Mouse (Mus musculus) layer of hippocampus, postnatal 10 days (tissue): ENCODE measurements around the gene Ccl17. TPM values are rescaled to one million over a fixed set of nuclear protein-coding genes. Genes with fewer than 3 reads are reported as not detected.

Experiments
- DNase-seq, 2 experiments: peaks; one replicate each; pipeline ENCODE4 v3.0.0; 2021; ENCODE audit warnings: low spot score in 2 of 2
- total RNA-seq, 2 experiments: library from RNA; stranded (reverse); gene quantifications; 2 replicates each; pipeline ENCODE4 v1.2.3; 2021

Gene Ccl17
- total RNA-seq, 2 experiments from 2014 or later: 6.4 to 7.5 TPM

DNA sequence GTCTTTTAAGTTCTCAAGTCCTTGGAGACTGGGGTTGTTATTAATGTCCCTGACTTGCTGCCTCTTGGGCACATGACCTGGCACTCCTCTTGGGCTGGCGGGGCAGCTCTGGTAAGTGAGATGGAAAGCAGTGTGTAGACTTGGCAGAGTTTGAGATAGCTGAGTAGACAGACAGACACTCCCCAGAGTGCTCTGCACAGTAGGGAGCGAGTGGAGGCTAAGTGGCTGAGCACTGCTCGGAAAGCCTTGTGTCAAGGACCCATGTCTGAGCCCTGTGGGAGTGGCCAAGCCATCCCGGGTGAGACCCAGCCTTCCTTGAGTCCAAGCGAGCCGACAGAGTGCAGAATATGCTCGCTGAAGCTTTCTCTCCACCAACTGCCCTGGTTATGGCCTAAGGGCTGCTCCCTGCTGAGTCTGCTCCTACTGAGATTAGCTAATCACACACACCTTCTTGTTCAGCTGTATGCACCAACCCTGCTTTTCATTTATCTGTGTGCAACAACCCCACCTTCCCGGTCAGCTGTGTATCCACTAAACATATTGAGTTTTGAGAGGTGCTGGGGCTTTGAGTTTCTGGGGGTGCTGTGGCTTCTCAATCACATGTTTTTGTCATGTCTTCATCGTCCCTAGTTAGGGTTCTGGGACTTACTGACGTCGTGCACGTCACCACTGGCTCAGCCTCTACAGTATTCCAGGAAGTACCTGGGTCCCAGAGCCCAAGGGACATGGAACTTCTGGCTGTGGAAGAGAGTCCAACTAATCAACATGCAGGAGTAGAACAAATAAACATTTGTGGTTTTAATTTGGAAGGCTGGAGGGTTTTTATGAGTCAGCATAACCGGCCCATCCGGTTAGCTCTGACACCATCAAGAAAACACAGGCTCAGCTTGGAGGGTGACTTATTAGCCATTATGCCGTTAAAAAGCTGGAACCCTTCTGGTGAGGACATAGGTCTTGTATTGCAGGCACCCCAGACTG lies 22.4 kb upstream of the Ccl17 start:
- no peak for DNase-seq

DNA sequence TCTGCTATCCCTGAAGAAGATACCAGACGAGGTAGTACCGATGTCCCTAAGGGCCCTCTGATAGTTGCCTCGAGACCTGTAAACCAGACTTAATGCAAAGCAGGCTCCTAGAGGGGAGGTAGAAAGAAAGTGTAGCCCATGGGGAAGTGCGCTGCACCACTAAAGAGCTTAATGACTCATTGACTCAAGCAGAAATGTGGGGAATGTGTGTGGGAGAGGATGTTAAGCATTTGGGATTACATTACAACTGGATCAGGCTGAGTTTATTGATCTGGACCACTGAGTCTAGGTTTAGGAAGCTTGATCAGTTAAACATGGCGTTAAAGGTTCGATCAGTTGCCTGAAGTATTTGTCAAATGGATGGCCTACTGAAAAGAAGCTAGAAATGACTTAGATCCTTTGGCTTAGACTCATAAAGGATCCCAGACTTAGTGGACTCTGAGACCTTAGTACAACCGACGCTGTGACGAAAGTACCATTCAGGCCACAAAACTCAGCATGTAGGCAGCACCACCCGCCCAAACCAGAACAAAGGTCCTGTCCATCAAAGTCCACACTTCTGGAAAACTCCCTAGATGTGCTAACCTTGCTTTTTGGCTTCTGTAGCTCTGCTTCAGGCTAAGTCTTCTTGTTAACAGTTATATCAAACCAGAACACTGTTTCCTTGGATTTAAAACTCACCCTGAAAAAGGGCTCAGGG lies 20.8 kb upstream of the Ccl17 start:
- no peak for DNase-seq

DNA sequence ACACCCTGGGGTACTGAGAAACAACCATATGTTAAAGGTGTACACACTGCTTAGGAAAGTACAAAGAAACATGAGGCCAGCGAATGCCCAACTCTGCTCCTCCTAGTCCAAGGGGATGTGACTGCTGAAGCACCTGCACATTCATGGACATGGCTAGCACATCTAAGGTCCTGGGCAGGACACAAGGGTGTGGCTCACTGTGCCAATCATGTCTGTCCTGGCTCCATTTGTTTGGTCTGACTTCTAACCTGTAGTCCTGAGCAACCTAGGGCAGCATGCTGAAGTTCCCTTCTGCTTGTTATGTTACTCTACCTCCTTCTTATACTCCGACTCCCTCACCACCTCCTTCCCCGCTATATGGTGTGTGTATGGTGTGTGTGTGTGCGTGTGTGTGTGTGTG lies 15.9 kb upstream of the Ccl17 start:
- DNase-seq: no peak

DNA sequence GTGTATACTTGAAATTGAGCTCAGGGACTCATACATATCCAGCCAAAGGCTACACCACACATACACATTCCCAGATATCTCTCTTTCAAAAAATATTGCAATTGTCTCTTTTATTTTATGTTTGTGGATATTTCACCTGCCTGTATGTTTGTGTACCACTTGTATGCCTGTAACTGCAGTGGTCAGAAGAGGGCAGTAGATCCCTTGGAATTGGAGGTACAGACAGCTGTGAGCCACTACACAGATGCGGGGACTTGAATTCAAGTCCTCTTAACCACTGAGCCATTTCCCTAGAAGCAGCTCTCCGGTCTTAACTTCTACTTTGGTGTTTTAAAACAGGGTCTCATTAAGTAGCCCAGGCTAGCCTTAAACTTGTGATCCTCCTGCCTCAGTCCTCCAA lies 15.5 kb upstream of the Ccl17 start:
- DNase-seq: no peak

DNA sequence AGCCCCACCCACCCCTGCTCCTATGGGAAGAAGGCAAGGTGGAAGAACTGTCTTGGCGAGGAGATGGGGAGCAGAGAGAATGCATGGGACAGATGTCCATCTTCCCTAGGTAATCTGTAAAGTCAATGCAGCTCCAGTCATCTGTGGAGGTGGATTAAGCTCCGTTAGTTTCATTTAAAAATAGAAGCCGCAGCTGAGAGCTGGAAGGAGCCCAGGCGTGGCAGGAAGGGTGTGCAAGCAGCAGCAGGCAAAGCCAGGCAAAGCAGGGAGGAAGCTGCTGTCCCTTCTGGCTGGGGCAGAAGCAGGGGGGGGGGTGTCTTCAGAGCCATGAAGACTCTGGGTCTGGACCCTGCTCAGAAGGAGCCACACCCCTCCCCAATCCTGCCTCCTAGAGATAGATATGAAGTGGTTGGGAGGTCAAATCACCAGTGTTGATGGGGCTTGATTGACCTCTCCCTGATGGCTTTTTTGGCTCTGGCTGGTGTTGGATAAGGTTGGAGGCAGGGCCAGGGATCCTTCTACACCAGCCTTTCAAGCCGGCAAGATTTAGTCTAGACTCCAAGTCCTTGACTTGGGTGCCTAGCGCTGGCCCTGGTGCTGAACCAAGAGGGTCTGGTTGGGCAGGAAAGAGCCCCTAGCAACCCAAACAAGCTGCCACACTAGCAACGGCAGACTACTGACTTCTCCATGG lies 9.8 kb upstream of the Ccl17 start:
- peak; percentile 45 to 51 for DNase-seq

DNA sequence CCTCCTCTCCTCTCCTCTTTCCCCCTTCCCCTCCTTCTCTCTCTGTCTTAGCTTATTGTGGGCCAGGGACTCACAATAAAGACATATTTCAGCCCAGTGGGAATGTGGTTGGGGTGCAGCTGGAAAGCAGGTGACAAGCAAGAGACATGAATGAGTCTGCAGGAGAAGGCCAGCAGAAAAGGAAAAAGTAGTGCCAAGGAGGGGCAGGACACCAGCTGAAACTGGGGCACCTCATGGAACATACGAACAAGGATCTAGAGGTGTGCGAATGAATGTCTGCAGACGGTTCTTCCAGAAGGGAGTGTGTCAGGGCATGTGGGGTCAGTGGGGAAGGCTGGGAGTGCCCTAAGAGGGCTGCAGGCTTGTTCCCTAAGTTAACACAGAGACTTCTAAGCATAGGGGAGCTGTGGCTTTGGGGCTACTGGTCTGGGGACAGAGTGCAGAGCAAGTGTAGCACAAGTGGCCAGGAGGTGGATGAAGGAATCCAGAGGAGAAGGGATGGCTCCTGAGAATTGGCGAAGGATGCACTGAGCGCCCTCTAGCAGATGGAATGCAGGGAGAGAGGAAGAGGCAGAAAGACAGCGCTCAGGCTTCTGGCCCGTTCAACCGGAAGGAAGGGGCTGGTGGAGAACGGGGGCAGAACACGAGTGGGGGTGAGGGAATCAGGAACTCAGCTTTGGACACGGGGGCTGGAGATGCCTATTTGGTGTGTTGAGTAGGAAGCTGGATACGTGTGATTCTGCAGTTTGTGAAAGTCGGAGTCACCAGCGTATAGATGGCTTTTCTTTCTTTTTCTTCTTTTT lies 8.8 kb upstream of the Ccl17 start:
- peak in 1 of 2 experiments; percentile 53 for DNase-seq

DNA sequence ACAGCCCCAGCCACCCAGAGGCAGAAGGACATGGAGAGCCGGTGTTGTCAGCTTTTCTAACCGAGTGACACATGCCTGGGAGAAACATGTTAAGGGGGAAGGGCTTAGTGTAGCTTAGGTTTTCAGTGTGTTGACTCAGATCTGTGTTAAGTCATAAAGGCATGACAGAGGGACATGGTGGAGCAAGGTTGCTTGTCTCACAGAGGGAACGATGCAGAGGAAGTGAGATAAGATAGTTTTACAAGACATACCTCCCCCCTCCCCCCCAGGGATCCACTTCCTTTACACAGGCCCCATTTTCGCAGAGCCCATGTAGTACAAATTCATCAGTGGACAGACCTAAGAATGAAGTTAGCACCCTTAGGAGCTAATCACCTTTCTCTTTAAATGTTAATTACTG lies 7.9 kb upstream of the Ccl17 start:
- no peak for DNase-seq

DNA sequence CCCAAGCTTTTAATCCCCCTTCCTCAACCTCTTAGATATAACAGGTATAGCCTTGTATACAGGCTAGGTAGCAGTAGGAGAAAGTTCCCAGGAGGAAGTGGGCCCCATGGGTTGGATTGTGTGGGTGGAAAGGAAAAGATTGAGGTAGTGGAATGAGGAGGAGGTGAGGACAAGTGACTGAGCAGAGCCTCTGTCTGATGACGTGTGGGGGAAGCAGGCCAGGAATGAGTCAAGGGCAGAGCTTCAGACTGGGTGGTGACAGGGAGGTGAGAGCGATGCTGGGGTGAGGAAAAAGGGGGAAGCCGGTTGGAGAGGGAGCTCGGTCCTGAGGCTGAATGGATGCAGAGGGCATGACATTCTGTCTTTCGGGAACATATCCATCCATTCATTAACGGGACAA lies 6.7 kb upstream of the Ccl17 start:
- DNase-seq: no peak

DNA sequence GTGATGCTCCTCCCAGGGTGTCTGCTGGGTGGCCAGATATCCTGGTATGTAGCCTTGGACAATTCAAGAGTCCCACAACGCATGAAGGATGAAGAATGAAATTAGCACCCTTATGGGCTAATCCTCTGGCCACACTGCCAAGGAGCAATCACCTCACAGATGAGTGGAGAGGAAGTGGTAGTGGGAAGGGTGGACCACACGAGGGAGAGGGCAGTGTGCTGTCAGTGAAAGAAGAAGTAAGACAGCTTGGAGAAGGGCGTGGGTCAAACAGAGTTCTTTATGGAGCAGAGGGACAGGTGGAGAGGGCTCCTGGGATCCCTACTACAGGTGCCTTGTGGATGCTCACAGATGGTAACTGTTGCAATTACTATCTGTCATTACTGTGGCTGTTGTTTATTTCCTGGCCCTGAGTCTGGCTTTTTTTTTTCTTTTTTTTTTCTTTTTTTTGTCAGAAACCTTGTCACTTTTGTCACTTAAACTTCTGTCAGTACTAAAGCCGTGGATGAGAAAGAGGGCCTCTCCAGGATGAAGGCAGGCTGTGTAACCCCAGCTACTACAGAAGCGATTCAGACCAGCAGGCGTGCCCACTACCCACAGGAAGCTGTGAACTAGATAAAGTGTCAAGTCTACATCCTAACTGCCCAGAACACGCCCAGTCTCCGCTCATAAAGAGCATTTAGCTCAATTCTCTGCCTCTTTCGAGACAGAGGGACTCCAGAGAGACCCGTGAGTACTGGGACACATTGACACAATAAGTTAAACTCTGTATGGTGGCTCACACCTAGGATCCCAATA lies 5.5 kb upstream of the Ccl17 start:
- no peak for DNase-seq

DNA sequence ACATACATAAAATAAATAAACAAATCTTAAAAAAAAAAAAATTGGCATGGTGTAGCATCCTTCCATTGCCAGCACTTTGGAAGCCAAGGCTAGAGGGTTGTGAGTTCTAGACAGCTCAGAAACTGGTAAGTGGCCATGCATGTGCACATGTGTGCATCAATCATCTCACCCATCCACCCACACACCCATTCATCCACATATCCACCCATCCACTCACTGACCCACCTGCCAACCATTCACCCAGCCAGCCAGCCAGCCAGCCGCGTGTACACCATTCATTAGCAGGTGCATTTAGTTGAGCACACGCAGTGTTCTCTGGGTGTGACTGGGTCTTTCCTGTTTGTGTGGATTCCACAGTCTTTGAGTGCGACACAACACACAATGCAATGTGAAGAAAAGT lies 4.4 kb upstream of the Ccl17 start:
- DNase-seq: no peak

DNA sequence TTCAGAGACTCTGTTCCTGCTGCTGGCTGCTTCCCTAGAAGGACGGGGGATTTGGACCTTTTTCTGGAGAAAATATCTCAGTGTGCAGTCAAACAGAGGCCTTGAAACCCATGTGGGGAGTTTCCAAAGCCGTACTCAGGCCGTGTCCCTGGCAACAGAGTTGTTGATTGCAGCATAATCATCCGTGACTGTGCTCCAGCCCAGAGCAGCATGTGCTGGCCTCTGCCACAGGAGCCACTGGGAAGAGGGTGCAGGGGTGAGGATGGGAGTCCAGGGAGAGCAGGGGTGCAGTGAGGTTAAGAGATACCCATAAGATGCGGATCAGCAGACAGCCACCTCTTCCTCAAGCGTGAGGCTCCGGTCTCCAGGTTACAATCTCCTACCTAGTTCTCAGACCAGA lies 2.7 kb upstream of the Ccl17 start:
- DNase-seq: no peak

DNA sequence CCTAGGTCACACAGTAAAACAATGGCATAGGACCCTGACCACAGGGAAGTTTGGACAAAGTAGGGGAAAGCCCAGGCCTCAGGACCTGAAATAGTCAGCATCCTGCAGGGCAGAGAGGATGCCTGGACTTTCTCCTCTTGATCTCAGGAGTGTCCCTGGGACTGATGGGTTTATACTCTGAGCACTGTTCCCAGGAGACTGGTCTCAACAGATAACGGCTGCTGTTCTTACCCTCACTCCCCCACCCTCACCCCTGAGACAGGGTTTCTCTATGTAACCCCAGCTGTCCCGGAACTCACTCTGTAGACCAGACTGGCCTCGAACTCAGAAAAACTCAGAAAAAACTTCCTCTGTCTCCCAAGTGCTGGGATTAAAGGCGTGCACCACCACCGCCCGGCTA lies 1.9 kb upstream of the Ccl17 start:
- DNase-seq: no peak

DNA sequence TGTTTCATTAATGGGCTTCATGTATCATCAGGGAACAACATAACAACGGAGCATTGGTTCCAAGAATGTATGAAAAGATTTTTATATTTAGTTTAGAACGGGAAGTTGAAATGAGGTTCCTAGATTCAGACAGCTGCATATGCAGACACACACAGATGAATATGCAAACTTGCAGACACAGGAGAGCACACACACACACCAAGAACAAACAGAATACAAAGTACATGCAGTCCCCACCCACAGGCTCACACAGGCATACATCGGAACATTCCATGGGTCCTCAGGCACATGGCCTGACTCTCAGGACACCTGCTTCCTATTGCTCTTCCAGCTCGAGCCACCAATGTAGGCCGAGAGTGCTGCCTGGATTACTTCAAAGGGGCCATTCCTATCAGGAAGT lies 602 bp downstream of the Ccl17 start:
- DNase-seq: no peak

DNA sequence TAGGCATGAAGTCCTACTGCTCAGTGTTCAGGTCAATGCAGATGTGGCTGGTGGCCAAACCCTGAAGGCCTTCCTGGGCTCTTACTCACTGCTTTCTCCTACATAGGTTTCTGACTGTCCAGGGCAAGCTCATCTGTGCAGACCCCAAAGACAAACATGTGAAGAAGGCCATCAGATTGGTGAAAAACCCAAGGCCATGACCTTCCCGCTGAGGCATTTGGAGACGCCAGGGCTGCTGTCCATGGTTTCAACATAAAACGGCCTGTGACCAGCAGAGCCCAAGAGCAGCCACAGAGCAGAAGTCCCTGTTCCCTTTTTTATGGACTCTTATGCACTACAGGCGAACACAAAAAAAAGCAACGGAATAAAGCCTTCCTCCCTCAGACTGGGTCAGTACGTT lies 1.4 kb downstream of the Ccl17 start:
- no peak for DNase-seq

DNA sequence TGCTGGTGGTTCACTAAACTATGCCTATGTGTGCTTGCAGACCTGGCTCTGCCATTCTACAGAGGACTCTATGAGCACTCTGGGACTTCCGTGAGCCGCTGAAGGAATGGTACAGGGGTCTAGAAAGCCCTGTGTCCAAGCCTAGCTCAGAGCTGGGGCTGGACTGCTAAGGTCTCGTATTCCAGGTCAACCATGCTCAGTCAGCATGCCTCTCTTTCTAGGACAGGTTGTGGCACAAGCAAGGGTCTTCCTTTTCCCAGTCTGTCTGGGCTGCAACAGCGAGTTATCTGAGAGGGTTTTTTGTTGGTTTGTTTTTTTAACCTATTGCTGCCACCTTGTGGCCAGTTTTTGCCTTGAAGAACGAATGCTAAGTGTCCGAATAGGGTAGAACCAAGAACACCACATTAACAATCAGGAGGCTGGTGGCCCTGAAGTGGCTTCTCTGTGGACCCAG lies 2.4 kb downstream of the Ccl17 start:
- peak; percentile 93 for DNase-seq

DNA sequence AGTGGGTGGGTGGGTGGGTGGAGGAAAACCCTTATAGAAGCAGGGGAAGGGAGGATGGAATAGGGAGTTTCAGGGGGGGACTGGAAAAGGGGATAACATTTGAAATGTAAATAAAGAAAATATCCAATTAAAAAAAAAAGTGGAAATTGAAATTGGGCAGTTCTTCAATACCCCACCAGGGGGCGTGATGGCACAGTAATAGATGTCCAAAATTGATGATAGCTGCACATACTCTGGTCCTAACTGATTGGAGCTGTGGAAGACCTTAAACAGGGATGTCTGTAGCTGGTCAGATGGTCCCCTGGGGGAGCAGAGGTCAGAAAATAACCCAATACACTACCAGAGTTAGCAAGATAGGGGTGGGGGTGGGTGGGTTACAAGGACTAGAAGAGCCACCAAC lies 4.3 kb downstream of the Ccl17 start:
- DNase-seq: peak in 1 of 2 experiments; percentile 50

DNA sequence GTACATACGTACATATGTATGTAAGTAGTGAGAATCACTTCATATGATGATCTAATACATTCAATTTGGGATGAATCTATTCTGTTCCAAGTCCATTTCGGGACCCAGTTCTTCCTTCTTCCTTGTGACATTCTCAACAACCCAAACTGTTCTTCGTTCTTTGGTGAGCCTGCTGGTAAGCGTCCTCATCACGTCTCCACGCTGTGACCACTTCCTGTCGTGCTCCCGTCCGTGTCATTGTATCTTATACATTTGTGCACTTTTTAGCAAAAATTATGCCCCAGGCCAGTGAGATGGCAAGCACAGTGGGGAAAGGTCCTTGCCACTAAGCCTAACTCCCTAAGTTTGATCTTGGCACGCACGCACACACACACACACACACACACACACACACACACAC lies 7.7 kb downstream of the Ccl17 start:
- DNase-seq: no peak

DNA sequence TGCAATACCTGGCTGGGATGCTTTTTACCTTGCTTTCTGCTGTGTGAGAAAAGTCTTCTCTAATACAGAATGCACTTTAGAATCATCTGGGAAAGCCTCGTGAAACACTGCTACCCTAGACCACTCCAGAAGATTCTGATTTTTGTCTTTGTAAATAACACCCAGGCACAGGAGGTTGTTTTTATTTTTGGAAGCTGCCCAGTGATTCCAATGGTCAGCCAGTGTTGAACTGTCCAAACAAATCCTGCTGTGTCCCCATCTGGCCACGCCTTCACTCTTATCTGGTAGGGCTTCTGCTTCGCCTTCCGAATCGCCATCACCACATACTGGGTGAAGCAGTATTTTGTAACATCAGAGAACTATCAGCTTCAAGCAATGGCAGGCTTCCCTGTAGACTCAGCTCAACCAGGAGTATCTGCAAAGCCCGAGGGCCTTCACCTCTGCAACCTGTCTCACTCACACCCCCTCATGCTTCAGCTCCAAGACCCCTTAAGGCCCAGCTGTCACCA lies 9.5 kb downstream of the Ccl17 start:
- DNase-seq: no peak

DNA sequence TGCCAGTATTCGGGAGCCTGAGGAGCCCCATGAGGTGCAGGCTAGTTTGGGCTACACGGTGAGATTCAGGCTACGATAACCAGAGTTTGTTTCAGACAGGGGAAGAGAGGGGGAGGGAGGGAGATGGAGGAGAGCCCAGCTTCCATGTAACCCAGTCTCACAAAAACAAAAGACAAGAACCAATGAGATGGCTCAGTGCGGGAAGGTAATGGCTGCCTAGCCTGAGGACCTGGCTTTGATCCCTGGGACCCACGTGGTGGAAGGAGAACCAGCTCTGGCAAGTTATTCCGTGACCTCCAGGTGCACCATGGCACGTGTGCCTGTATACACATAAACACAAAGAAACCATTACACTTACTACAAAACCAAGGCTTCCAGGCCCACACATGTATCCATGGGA lies 10.3 kb downstream of the Ccl17 start:
- no peak for DNase-seq

DNA sequence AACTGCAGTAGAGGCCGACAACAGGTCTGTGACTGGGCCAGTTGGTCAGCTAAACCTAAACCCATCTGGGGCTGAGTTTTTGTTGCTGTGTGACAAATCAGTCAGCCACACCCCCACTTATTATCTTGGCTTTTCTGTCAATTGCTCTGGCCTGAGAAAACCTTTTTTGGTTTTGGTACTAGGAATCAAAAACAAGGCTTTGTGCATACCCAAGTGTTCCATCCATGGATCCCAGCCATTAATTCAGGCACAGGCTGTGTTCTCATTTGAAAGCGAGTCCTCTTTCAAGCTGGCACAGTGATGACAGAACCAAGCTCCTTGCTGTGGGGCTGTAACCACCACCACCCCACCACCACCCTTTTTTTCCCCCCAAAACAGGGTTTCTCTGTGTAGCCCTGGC lies 11.1 kb downstream of the Ccl17 start:
- no peak for DNase-seq
